Comparison of ENCODE assay signal across 16 mouse cellular contexts in genomic region chr14:22255458-22255857, GRCm38 (mm10).
"Had no signal": no experiment of that assay in that cellular context is flagged by ENCODE, and none has a peak within 500 bp of the region (broad histone marks: within the 10 kb centered on the region; RNA-seq: fewer than 3 reads in every experiment).

No protein-coding gene starts in this region.

- DNase-seq: kidney, adult 18-20 months; kidney, adult 9 months; kidney, postnatal 10 days; kidney, postnatal 36 days; layer of hippocampus, postnatal 36 days; liver, embryonic 13.5 days; lung, adult 2 months; lung, postnatal 14 days; lung, postnatal 4 days; retina, postnatal 1 day; right cerebral cortex, postnatal 25 days; spleen, adult 18-20 months; thymus, postnatal 25 days had no signal

- H3K4me2 ChIP-seq: liver, embryonic 13.5 days; midbrain, embryonic 13.5 days; stomach, embryonic 15.5 days had no signal

- H3K36me3 ChIP-seq: liver, embryonic 13.5 days; midbrain, embryonic 13.5 days; stomach, embryonic 15.5 days had no signal

- H3K27ac ChIP-seq: left cerebral cortex, adult 2 months; liver, embryonic 13.5 days; midbrain, embryonic 13.5 days; stomach, embryonic 15.5 days had no signal

- H3K9ac ChIP-seq: liver, embryonic 13.5 days; midbrain, embryonic 13.5 days; stomach, embryonic 15.5 days had no signal

- H3K4me1 ChIP-seq: liver, embryonic 13.5 days had no signal

- ATAC-seq: midbrain, embryonic 13.5 days had no signal

- H3K9me3 ChIP-seq: liver, embryonic 13.5 days; midbrain, embryonic 13.5 days; stomach, embryonic 15.5 days had no signal

- H3K4me3 ChIP-seq: left cerebral cortex, adult 2 months; liver, embryonic 13.5 days; midbrain, embryonic 13.5 days; stomach, embryonic 15.5 days had no signal

- H3K27me3 ChIP-seq: liver, embryonic 13.5 days; stomach, embryonic 15.5 days had no signal
